Mouse (Mus musculus) left cerebral cortex, adult 9 months (tissue): ENCODE measurements at regions not wholly inside any gene's neighbourhood (a gene's known extent, or its start where the extent isn't known, plus 50 kb on each side); places are given as distances from the start of the nearest gene placed in this dataset.

Experiments
- DNase-seq, 2 experiments: peaks; one replicate each; pipeline ENCODE4 v3.0.0; 2022; ENCODE audit warnings: low spot score in 2 of 2

DNA sequence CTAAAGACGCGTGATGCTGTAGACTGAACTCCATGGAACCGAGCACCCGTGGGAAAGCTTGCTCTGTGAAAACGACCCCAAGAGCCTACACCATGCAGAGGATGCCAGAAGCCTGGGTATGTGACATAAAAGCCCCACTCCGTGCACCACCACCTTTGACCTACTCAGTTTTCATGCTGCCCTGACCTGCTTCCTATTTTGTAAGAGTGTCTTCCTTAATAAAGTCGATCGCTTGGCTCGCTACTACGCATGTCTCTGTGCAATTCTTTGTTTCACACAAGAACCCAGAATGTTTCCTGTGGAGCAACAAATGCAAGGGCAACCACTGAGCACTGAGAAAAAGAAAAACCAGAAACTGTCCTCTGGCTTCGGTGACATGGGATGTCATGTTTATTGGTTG, 60.5 kb downstream of the Sec61b start:
- no peak for DNase-seq

DNA sequence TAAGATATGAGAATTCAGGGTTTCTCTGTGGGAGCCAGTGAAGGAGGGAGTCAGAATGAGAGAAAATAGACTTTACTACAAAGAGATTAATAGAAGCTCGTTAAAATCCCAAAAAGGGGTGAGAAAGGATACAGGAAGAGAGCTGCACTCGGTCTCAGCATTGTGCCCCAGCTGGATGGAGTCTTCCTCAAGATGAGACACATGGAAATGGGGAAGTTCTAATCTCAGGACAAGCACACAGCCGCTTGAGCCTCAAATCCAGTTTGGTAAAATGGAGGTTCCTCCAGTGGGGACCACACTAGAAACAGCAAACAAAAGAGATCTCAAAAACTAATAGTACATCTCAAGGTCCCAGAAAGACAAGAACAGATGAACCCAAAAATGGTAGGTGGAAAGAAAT, 93.2 kb downstream of the Sec61b start:
- DNase-seq = no peak

DNA sequence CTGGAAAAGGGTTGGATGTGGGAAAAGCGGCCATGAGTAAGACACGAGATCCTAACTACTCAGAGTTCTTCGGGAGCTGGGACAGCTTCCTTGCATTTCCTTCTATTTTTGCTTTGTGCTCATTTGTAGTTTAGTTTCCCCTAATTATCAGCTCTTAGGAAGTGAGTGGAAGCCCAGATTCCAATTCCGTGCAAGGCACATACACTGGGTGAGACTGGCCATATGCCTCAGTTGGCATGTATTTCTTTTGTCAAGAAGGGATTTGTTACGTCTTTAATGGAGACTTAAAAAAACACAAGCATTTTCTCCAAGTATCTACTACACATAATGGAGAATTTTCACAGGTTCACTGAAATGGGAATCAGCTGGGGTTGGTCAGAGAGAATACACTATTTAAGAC, 96.4 kb downstream of the Sec61b start:
- DNase-seq = no peak

DNA sequence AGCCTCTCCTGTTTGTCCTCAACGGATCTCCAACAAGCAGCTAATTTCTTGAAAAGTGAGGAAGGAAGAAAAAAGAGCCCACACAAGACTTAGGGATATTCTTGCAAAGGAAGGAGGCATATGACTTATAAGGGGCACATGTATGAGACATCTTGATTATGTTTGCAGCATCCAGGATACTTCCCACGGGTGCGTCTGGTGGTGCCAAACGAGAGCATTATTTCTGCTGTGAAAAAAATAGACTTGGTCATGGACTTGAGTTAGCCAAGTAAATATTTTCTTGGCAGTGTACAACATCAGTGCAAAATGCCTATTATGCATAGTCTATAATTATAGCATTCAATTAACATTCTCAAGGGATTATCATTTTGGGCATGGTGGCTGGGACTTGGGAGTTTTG, 101.6 kb downstream of the Sec61b start:
- peak in 1 of 2 experiments; percentile 30 for DNase-seq

DNA sequence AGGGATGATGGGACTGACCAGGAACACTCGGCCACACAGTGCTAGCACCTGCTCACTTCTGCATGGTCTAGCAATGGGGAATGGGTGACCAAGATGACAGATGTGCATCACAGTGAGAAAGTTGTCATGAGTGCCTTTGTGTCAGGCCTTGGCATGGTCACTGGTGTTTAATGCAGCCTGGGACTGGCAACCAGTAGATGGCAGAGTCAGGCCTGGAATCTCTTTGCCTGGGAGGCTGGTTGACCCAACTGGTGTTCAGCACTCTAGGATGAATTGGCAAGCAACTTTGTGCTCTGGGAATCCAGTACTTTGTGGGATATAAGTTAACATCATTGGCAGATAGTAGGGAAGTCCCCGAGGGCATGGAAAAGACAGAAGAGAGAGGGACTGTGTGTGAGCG, 103.0 kb downstream of the Sec61b start:
- peak in 1 of 2 experiments; percentile 39 for DNase-seq

DNA sequence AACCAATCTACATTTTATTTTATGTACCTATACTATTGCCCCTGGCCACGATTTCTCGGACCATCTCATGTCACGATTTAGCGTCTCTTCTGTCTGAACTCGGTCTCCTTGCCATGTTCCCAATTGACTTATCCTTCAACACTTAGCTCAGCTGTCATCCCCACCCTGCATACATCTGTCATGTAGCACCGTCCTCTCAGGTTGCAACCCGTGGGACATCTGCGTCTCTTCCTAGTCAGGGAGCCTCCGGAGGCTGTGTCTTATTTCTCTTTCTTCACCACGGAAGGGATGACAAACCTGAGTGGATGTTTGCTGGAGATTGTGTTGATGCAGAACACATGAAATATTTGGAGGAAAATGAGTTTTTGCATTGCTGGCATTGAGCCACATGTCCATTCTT, 104.2 kb downstream of the Sec61b start:
- no peak for DNase-seq

DNA sequence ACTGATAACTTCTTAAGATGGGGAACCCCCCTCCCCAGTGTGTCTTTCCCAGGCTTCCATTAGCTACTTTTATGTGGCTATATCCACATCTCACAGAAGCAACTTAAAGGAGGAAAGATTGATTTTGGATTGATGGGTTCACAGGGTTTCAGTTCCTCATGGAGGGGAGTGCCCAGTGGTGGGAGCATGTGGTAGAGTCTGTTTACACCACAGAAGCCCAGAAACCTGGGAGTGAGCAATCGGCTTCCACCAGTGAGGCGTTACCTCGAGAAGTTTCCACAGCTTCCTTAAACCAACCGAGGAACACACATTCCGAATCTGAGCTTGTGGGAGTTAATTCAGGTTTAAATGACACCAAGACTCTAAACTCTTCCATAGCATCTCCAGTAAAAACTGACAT, 106.1 kb downstream of the Sec61b start:
- DNase-seq = no peak

DNA sequence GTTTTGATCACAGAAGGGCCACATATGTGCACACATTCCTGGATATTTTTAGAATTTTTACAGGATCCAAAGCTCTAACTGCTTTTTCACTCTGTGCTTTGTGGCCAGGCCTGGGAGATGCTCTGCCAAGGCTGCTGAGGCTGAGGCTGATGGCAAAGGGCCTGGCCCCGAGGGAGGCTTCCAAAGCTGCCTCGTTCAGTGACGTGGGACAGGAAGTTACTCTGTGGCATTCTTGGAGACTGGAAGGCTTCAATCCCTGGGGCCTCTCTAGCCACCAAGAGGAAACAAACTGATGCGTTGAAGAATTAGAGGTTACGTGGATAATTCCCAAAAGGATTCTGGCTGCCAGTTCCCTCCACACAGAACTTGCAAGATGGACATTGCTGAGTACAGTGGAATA, 112.8 kb downstream of the Sec61b start:
- DNase-seq = no peak

DNA sequence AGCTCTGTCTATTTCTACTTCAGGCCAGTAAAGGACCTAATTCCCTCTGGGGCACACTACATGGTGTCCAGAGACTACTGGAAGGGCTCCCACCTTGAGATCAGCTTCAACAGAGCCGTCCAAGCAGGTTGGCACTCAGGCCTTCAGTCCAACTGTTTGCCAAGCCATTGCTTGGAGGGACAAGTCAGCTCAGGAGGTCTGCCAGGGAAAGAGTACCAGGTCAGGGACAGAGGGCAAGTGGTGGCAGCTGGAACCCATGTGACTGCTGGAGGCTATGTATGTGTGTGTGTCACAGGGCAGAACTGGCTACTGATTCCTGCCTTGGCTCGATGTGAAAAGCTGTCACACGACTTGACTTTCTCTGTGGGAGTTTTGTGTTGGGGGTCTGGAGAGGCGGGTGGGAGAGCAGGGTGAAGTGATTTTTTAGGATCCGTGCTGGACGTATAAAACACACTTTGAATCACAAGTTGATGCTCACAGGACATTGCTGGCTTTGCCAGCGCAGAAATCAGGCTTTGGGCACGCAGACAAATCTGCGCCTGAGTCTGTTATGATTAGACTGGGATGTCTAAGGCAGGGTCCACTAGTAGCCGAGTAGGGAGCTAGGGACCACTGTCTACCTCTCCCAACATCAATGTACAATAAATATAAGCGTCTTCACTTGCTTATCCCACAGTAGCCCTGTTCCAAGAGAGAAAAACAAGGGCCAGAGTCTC, 118.0 kb downstream of the Sec61b start:
- no peak for DNase-seq

DNA sequence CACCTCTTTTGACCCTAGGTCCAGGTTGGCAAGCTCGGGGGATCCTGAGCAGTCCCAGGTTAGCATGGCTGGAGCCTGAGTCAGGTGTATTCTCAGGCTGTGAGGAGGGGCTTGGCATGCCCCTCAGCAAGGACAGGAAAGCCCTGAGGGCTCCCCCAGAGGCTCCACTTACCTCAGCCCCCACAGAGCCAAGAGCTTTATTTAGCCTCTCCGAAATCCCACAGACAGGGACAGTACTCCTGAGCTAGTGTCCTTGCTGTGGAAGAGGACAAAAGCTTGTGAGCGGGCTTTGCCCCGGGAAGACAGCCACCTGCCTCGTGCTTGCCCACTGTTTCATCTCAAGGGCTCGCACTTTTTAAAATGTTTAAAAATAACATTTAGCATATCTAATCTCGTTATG, 118.7 kb downstream of the Sec61b start:
- no peak for DNase-seq

DNA sequence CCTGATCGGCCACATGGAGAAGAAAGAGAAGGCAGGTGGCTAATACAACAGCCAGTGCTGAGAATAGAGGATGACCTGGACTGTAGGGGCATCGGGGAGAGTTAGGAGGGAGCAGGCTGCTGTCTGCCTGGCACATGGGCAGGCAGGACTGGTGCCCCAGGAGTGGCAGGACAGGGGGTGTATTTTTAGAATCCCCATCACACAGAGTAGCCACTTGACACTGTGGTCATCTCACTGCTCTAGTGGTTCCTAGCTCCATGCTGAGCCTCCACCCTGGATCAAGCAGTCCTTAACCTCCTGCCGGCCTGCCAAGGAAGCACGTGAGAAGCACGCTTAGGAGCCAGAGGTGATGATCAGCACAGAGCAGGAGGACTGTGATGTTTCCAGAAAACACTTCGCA, 119.7 kb downstream of the Sec61b start:
- DNase-seq = no peak

DNA sequence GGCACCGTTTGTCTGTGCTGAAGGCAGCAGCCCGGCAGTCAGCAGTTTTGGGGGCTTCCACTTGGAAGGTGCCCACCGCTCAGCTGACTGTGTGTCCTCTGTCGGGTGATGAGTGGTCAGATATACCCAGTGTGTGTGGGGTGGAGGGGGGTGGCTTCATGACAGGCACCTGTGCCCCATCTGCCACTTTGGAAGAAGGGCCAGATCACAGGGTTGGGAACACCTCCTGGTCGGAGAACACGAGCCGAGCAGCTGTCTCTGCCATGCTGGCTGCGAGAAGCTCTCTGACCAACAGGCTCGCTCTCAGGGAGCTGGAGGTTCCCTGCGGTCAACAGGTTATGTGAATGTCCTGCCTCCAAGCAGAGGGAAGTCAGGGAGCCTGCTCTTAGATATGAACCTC, 121.4 kb downstream of the Sec61b start:
- DNase-seq = no peak

DNA sequence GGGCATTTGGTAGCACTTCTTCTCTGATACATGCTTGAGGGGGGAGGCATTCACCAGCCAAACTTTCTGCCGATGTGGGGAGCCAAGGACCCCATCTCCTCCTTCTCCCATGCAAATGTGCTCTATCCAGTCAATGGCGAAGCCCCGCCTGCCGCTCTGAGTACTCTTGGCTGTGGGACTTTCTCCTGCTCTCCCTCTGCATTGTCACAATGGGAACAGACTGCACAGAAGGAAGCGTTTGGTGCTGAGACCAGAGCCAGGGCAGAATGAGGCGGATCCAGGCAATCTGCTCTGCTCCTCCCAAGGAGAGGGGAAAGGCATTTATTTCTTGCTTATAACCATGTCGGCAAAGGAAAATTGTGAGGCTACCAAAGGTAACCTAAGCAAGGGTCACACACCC, 123.1 kb downstream of the Sec61b start:
- peak in 1 of 2 experiments; percentile 30 for DNase-seq

DNA sequence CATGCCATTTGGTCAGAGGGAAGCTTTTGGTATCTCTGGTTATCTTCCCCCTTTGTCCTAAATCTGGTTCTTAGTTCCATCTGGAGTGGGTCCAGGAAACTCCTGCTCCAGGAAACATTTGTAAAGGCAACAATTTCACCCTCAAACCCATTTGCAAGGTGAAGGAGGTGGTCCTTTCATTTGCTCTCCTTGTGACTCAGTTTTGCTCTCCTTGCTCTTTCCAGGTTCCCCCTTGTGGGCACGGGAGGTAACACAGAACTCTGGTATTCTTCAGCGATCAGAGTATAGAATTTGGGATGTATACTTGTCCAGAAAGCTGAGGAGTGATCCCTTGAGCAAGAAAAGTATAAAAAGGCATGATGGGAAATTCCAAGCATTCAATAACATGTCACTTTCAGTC, 123.8 kb downstream of the Sec61b start:
- DNase-seq = peak in 1 of 2 experiments; percentile 50

DNA sequence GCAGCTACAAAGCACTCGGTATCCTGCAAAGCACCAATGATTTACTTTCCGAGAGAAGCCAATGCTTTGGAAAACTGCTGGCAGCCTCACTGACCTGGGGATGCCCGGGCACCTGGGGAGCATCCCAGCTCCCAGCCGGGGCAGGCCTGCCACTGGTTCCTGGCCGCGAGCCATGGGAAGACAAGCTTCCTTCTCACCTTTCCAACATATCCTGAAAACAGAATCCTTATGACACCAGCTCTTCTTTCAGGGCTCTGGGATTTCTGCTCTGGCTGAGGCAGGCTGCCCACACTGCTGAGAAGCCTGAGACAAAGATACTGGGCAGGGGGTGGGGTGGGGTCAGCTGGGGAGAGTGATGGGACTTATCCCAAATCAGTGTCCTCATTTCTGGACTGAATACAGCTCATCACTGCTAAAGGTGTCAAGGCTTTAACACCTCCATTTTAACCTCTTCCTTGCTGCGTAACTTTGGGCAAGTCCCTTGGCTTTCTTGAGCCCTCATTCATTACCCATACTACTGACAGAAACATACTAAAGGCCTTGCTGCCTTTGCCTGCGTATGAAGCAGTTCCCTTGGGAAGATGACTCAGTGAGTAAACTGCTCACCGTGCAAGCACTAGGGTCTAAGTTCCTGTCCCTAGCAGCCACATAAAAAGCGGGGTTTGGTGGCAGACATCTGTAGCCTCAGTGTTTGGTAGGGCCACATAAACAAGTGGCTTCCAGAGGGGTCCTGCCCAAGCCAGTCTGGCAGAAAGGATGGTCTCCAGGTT, 127.0 kb downstream of the Sec61b start:
- DNase-seq = no peak

DNA sequence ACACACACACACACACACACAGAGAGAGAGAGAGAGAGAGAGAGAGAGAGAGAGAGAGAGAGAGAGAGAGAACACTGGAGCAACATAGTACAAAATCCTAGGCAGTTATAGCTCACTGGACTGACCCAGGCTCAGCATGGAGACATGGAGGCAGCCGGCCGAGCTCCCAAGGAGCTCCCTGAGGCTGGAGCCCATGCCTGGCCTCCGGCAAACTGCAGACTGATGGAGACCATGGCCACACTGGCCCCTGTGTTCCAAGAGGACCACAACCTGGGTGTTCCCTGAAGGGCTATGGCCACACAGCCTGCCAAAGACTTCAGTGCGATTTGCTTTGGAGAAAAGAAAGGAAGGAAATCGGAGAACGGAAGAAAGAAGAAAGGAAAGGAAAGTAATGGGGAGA, 128.9 kb downstream of the Sec61b start:
- no peak for DNase-seq

DNA sequence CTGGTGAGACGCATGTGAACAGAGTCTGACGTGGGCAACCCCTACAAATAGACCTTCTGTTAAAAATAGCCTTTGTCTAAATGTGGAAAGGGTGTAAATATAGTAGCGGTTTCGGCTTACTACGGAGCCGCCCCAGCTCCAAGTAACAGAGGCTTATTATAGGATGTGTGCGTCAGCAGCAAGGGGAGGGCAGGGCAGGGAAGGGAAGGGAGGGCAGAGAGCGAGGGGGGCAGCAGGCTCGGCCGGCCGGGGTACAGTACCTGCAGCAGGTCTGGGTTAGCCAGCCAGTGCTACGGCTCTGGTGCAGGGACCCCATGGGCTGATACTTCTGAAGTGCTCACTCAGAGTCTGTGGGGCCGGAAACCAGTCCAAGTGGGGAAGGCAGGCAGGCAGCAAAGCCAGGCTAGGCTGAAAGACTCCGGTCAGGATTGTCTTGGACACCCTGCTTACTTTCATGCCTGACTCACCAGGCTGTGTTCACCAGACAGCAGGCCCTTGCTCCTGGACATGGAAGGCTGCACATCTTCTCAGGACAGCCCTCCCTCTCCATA, 129.5 kb downstream of the Sec61b start:
- peak; percentile 52 to 65 for DNase-seq

DNA sequence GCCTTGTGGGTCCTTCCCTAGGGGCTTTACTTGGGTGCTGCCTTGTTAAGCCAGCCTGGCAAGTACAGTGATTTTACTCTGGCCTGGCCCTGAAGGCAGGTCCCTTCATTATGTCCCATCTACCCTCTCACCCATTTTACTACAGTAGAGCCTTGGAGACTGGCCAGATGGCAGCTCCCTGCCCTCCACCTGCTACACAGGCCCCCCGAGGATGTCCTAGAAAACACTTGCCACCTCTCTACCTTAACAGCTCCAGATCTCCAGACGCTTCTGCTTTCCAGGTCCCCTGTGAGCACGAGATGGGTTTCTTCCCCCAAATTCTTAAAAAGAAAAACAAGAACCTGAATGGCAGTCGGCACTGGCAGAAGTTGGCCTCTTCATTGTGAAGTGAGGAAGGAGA, 131.2 kb downstream of the Sec61b start:
- DNase-seq = no peak

DNA sequence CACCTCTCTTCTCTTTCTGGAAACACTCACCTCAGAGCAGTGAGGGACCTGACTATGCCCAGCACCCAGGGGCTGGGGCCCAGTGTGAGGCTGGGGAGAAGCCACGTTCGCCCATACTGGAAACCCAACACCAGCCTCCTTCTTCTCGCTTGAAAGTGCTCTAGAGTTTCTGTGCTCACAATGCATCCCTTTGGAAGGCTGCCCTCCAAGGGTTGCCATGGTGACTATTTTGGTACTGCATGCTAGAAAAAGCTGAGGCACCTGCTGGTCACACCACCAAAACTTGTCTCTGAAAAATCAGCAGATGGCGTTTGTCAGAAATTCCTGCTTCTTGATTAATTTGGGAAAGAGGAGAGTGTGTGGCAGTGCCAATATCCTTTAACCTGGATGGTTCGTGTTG, 134.2 kb downstream of the Sec61b start:
- peak; percentile 76 to 94 for DNase-seq

DNA sequence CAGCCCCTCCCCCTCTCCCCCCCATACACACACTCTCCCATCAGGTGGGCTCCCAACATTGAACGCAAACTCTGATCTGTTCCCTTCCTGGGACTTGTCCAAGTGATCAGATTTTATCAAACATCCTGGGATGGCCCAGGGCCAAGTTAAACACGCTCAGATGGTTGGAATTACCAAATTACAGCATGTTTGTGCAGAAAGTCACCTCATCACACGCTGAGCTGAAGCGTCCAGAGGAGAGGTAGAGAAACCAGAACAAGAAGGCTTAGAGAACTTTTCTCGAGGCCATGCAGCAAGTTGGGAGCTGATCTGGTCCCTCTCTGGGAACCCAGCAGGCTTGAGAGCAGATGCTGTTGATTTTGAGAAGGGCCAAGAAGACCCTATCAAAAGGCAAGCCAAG, 136.5 kb downstream of the Sec61b start:
- no peak for DNase-seq

DNA sequence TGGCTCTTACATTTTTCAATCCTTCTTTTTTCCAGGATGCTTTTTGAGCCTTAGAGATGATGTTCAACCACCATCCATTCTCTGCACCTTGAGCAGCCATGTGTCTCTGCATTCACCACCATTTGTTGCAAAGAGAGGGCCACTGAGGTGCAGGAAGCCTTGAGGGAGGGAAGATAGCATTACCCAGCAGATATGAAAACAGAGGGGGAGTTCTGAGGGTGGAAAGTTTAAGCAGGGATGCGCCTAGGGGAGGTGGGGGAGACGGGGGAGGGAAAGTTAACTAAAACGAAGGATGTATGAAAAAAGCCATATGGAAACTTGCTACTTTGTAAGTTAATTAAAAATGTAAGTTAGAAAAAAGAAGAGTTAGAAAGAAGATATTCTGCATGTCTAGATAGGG, 142.1 kb downstream of the Sec61b start:
- no peak for DNase-seq

DNA sequence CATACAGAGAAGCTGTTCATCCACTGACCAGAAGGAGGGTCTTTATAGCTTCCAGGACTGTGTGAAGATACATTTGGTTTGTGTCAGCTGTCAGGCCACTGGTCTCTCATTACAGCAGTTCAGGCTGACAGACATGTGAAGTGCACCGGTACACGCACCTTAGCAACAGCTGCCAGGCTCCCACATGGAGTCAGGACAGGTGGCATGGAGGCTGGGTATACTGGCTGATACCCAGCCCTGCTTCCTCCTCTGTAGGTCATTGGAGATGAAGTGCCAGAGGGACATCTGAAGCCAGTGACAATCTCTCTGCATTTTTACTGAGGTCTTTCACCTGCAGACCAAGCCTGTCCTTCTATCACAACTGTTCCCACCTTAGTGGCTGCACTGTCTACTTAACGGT, 146.2 kb downstream of the Sec61b start:
- DNase-seq = no peak
